Mouse (Mus musculus) right cerebral cortex, postnatal 36 days (tissue): ENCODE results near the gene Rnf126.

Experiments
- DNase-seq, 2 experiments: peaks; one replicate each; pipeline ENCODE4 v3.0.0; 2022; ENCODE audit warnings: low spot score in 2 of 2, mixed read lengths in 1 of 2

Rnf126 gene

DNA sequence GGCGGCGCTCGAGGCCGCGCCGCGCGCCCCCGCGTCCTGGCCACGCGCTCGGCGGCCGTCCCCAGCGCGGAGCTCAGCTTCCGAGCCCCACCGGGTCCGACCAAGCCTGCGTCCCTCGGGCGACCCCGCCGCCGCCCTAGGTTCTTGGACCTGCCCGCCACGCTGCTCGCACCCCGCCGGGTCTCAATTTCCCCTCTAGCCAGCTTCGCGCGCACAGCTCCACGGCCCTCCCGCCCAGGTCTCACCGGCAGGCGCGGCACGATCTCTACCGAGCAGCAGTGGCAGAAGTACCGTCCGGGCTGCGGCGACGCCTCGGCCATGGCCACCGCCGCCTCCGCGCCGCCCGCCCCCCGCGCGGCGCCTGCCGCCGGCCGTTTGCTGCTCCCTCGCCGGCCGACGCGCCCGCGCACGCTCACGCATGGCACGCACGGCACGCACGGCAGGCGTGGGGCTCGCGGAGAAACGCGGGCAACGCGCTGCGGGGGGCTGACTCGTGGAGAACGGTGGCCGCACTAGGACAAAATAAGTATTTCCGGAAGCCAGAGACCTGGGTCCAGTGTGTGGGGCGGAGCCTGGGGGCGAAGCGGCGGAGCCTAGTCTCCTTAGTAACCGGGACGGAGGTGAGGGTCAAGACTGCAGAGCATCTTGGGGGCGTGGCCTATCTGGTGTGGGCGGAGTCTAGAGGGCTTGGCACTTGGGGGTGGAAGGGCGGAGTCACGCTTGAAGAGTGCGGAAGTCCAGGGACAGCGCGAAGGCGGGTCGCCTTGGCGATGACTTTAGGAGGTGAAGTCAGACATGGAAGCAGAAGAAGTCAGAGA lies at the start of gene Rnf126:
Gene Rnf126, minus strand, starts transcription at position 445 of the 818 bp plus-strand sequence.
- peak; percentile 97 for DNase-seq

DNA sequence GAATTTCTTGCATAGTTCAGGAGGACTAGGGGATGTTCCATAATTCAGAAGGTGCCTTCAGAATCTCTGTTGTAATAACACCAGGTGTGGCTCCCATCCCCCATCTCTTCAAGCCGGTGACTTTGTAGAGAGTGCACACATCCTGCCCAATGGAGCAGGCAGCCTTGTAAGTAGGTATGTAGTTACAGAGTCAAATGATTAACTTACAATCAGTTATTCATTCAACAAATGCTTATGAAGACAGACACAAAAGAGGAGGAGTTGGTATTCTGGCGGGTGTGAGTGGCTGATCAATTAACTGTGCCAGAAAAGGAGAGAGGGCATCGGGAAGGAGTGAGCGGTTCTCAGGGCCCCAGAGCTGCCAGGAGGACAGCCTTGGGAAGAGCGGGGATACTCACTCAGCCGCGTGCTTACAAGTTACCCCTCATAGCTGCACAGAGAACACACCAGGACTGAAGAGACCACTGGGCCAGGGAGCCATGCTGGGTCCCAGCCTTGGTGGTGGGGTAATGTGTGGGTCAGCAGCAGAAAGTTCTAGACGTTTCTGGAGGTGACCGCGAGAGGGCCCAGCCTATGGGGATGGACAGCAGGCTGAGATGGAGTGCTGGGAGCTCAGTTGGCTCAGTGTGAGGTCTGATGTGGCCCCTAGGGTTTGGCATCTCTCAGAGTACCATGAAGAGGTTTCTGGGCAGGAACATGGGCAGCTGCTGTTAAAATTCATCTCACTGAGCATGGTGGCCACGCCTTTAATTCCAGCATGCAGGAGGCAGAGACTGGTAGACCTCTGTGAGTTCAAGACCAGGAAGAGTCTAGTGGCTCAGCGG lies 49.1 kb upstream of the Rnf126 start:
- no peak for DNase-seq

DNA sequence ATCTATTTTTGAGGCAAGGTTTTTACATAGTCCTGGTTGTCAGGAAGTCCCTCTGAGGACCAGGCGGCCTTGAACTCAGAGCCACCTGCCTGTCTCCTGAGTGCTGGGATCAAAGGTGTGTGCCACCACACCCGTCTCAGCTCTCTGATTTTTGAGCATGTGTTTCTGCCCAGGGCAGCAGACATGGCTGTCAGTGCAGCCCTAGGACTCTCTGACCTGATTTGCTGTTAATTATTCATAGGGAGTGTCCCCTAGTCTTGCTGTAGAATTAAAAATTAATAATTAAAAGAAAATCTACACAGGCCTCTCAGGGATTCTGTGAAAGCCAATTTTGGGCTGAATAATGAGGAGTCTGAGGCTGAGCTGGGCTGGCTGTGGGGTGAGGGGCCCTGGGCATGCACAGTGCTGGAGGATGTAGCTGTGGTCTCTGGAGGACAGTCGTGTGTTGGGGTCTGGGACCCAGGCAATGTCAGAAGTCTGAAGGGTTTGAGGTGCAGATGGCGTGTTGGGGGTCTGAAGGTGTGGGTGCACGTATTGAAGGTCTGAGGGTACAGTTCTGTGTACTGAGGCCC lies 47.6 kb upstream of the Rnf126 start:
- DNase-seq, result no peak

DNA sequence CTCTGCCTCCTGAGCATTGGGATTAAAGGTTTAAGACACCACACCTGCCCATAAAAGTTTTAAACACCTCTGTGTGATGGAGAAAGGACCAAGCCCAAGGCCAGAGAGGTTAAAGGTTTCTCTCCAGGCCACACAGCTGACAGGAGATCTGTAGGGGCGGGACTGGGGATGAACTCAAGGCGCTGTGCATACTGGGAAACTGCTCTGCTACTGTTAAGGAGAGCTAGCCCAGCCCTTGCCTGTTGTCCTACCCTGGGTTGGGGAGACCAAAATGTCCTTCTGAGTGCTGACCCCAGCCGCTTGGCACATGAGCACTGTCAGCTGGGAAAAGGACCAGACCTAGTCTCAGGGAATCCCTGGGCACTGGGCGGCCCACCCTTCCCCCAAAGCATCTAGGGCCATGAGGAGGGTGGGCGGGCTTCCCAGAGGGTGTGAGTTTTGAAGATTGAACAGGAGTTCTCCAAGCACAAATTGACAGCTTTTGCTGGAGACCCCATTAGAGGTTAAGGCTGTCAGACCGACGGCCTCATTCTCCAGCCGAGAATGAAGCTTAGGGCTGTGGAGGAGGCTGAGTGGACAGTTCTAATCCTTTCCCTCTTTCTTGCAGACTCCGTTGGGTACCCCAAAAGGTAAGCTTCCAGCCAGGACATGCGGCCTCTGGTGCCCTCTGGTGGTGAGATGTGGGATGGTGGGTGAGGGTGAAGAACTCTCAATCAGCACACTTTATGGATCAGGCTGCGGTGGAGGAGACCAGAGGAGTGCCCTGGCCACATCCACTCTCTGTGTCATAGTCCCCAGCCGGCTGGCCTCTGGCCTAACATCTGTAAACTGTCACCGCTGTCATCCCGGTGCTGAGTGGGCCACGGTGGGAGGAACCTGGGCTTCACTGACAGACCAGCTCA lies 45.2 kb upstream of the Rnf126 start:
- peak; percentile 62 to 69 for DNase-seq

DNA sequence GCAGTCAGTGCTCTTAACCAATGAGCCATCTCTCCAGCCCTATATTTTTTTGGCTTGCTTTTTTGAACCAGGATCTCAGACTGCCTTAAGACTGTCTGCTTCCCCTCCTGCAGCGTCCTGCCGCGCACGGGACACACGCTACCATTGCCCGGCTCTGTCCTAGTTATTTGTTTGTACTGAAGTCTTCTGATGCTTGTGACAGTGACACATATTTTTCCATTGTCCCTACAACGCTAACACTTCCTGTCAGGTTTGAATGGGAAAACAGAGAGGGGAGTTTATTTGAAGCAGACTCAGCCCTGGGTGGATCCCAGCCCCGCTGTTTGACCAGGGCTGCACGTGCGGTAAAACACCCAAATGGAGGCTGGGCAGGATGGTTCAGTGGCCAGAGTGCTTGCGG lies 42.0 kb upstream of the Rnf126 start:
- no peak for DNase-seq

DNA sequence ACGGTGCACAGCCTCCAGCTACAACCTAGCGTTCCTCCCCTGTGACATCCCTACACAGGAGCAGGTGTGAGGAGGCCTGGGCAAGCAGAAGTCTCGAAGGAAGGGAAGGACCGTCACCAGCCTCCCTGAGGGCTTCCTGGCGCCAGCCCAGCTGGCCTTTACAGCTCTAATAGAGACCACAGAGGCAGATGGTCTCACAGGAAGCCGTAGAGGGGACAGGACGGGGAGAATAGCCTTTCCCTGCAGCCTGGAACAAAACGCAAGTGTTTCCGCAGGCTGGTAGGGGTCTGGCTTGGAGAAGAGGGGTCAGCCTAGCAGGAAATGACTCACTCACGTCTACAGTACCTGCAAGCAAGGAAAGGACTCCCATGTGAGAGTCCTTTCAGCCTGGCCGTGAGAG lies 41.1 kb upstream of the Rnf126 start:
- no peak for DNase-seq

DNA sequence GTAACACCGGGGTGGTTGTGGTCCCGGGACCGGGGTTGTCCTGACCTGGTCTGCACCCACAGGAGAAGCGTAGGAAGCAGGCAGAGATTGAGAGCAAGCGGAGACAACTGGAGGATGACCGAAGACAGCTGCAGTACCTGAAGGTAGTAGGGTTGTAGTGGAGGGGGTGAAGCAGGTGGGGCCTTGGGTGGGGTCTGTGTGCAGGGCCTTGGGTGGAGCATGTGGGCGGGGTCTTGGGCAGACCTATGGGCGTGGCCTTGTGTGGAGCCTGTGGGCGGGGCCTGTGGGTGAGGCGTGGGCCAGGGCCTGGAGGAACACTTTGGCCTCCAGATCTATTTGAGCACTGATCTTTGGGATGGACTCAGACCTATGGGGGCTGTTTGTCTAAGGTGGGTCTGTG lies 40.2 kb upstream of the Rnf126 start:
- no peak for DNase-seq

DNA sequence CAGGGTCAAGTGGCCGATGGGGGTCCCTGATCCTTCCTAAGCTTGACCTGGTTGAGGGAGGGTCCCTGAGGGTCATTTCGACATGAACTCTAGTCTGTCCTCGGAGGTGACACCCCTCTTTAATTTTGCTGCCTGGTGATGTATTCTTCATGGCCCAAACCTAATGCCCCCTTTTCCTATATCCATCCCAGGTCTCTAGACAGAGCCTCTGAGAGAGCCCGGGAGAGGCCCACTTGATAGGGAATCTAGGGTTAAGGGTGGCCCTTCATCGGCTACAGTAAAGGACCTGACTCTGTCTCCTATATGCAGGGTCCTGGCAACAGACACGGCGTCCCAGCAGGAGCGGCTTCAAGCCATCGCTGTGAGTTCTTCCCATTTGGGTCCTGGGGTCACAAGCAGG lies 39.6 kb upstream of the Rnf126 start:
- DNase-seq, result no peak

DNA sequence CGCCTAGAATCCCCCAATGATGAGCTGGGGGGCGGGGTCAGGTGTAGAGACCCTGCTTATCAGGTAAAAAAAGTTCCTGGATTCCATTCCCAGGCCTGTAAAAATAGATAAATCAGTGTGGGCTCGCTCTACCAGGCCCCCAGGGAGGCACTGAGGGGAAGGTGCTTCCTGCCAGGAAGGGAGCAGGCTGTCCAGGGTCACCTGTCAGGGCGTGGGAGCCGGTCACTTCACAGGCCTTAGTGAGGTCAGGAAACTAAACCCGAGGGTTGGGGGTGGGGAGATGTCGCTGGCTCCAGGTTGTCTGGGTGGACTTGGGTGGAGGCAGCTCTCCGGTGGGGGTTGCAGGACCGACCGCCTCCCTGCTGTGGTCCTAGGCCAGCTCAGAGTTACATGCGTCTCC lies 38.9 kb upstream of the Rnf126 start:
- DNase-seq, result no peak

DNA sequence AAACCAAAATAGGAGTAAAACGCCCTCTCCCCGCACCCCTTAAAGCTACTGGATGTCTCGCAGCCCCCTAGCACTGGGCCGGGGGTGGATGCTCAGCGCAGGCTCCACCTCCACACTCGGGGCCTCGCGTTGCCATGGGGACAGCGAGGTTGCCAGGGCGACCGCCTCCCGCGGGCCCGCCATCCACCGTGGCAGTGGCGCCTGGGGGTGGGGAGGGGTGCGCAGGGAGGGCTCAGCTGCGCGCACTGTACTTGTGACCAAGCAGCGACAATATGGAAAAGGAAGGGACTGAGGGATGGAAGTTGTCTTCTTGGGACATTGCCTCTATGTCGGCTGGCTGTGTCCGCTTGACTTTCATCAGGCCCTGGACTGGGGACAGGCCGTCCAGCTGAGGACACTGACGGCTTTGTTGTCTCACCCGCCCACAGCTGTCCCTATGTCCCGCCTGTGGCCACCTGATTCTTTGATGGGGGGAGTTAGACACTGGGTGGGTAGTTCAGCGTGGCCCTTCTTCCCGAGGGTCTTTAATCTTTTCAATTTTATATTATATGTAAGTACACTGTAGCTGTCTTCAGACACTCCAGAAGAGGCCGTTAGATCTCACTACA lies 37.1 kb upstream of the Rnf126 start:
- DNase-seq, result peak; percentile 93 to 95

DNA sequence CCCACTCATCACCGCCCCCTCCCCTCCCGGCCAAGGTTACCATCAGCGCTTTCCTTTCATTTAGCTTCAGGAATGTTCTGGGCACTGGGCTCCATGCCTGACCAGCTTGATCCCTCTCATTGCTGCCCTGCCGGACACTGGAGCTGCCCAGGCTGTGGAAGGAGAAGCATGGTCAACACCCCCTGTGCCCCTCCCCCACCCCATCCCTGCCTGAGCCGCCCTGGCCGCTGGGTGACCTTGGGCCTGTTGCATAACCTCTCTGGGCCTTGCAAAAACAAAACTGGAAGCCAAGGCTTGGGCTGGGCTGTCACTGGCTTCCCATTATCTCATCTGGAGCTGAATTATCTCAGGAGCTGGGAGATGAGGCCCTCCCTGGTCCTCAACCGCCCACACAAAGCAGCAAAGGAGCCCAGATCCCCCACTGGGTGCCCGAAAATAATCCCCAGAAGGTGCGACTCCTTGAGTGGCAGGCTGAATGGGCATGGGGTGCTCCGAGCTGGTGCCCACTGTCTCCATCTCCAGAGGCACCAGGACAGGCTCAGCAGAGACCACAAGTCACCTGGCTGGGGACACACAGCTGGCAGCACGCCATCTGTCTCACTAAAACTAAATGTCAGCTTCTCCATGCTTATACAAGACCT lies 35.7 kb upstream of the Rnf126 start:
- peak in 1 of 2 experiments; percentile 57 for DNase-seq

DNA sequence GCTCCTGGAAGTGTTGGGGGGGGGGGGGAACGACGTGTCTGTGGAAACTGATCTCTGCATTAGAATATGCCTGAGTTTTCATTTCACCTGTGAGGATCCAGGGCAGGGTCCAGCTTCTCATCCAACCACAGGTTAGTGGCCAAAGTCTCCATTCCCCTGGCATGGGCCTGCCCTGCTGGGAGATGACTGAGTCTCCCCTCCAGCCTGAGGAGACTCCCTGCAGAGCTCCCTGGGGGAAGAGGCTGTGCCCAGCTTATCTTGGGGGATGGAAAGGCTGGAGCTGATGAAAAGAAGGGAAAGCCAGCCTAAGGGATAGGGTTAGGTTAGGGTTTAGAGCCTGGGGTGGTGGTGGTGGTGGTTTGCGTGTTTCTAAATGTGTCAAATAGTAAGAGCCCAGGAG lies 35.1 kb upstream of the Rnf126 start:
- DNase-seq, result no peak

DNA sequence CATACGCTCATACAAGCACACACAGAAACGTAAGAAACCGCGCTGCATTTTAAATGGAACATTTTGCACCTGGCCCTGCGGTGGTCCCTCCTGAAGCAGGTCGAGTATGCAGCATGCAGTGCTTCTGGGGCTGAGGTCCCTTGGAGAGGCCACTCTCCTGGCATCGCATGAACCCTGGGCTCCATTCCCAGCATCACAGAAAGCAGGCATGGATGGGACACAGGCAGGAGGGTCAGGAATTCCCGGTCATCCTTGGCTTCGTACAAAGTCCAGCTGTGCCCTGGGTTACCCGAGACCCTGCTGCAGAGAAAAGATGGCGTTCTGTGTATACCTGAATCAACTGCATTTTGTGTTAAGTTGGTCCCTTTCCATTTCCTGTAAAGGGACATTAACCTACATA lies 33.8 kb upstream of the Rnf126 start:
- DNase-seq, result no peak

DNA sequence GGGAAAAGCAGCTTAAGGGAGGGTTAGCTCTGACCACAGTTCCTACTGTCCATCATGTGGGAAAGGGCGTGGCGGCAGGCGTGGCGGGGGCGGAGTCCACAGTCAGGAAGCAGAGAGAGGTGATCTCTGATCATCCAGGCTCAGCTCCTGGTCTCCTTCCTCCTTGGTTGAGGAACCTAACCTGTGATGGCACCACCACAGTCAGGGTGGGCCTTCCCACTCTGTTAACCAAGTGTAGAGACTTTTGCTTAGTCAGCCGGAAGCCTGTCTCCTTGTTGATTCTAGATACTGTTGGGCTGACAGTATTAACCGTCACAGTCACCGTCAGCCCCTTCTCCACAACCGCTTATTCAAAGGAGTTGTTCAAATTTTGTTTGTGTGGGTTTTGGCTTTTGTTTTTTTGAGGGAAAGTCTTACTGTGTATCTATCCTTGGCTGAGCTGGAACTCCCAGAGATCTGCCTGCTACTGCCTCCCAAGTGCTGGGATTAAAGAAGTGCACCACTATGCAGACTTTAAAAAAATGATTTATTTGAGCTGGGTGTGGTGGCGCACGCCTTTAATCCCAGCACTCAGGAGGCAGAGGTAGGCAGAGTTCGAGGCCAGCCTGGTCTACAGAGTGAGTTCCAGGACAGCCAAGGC lies 31.7 kb upstream of the Rnf126 start:
- no peak for DNase-seq

DNA sequence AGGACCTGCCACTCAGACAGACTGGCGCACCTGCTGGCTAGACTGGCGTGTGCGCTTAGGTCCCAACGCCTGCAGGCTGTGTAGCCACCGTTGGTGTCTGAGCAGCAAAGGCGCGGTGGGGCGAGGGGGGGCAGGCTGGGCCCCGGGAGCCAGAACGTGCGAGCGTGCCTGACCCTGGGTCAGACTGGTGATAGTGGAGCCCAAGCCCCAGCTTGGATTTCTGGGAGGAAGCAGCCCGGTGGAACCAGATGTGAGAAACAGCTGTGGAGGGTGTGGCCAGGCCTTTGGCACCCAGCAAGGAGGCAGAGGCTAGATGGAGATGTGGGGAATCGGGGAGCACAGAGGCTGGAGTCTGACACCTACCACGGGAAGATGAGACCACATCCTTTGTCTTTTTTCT lies 30.6 kb upstream of the Rnf126 start:
- no peak for DNase-seq

DNA sequence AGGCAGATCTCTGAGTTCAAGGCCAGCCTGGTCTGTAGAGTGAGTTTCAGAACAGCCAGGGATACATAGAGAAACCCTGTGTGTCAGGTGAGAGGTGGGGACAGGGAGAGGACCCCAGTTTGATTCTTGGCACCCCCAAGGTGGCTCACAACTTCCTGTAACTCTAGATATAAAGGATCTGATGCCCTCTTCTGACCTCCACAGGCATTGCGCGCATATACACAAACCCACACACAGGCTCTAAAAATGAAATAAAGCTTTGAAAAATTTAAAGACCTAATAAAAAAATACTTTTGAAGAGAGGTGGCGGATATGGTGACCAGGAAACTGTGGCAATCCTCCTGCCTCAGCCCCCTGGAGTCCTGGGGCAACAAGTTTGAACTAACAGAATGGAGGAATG lies 29.2 kb upstream of the Rnf126 start:
- no peak for DNase-seq

DNA sequence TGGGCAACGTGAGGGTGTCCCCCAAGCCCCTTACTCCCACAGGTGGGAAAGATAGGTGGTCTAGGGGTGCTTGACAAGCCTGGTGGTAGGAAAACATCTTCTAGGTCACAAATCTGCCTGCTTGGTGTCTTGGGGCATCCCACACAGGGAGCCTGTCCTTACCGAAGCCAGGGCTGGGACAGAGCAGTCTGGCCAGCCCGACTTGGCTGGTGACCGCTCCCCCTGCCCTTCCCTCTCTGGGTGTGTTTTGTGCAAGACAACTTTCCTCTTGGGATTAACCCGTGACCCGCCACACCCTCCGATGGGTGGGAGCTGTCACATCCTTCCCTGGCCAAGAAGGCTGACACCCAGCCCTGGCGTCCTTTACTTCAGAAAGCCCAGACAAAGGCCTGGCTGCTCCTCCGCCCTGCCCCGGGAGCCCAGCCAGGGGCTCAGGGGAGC lies 27.8 kb upstream of the Rnf126 start:
- DNase-seq, result no peak

DNA sequence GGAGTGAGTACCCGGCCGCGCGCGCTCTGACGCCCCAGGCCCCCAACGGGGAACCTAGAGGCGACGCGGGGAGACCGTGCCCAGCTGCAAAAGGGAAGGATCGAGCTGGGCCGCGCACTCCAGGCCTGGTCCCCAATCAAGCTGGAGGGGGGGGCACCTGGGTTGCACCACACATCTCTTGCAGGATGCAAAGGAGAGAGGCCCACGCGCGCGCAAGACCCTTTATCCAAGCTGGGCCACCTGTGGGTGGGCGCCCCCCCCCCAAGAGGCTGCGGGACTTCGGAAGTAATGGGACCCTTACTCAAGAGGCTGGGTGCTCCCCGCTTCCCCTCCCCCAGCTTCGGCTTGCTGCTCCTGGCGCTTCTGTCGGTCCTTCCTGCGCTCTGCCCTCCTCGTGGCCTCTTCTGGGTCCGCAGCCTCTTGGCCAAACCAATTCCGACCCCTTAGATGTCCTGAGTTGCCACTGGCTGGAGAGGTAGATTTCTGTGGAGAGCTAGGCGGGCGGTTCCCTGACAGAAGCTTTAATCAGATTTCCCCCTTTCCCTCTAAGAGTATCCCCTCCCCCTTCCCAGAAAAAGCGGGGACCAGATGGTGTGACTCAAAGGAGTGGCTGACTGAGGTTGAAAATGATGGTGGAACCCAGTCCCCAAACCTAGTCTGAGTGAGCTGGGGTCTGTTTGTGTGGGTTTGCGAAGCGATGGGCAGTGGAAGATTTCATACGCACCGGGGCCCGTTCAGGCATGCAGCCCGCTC lies 27.2 kb upstream of the Rnf126 start:
- peak; percentile 47 to 52 for DNase-seq

DNA sequence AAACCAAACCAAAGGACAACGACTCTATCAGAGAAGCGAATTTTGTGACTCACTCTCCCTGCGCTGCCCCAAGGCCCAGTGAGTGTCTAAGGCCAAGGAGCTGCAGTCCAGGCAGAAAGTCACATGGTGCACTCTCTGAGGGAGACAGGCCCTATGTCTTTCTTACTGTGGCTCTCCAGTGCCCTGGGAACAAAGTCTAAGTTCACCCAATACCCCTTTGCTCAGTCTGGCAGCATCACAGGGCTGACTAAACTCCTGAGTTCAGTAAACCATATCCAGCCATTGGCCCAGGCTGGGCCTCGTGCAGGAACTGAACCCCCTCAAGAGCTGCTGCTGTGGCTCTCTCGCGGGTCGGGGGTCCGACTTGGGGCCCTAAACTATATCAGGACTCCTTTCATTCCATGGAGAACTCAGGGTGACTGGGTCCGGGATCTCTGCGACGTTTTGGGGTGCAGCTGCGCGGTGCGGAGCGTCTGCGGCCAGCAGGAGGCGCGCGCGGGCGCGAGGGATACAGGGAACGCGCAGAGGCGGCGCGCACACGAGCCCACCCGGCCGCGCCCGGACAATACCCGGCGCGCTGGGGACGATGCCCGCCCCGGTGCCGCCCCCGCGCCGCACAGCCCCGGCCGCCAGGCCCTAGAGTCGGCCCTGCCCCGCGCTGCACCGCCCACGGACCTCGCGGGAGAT lies 26.4 kb upstream of the Rnf126 start, which contains the start of gene Palm:
Gene Palm, plus strand, starts transcription at position 522 of the 687 bp plus-strand sequence.
- peak; percentile 69 to 72 for DNase-seq
